Mouse (Mus musculus) CH12.LX (cell line): ENCODE measurements around the gene Ntrk3. TPM values are rescaled to one million over a fixed set of nuclear protein-coding genes. Genes with fewer than 3 reads are reported as not detected.

Source experiments
- DNase-seq: peaks from one replicate; pipeline ENCODE4 v3.0.0-alpha.2; 2013; ENCODE audit errors: extremely low read depth
- H3K27ac ChIP-seq: 2 replicates; pipeline ENCODE4 v1.5.1; 2012; ENCODE audit warnings: low read depth, mild to moderate bottlenecking, control low read depth, moderate library complexity; ENCODE audit not compliant: insufficient read depth
- H3K27me3 ChIP-seq: replicated peaks from 2 replicates; pipeline ENCODE3; 2012; ENCODE audit warnings: inconsistent platforms
- H3K36me3 ChIP-seq, 2 experiments: replicated peaks in 1 of 2; 2 replicates each; pipeline versions ENCODE3 to v1.6.1; 2012; ENCODE audit warnings: inconsistent platforms in 1 of 2, low read length in 1 of 2, mild to moderate bottlenecking in 1 of 2, mixed read lengths in 1 of 2, moderate library complexity in 1 of 2; ENCODE audit not compliant: control insufficient read depth in 1 of 2, insufficient read depth in 1 of 2
- H3K4me1 ChIP-seq, 2 experiments: 2 replicates each; pipeline ENCODE4 v1.6.1; 2012; ENCODE audit warnings: inconsistent platforms in 1 of 2, moderate library complexity in 1 of 2; ENCODE audit not compliant: insufficient read depth in 2 of 2, control insufficient read depth in 1 of 2
- H3K4me2 ChIP-seq: 2 replicates; pipeline ENCODE4 v1.6.1; 2012; ENCODE audit warnings: low read depth, mild to moderate bottlenecking, control low read depth; ENCODE audit not compliant: poor library complexity, insufficient read depth, severe bottlenecking
- H3K4me3 ChIP-seq, 3 experiments: fragments of 150-350 bp in 1 of 3; sonication (generic) in 1 of 3; replicated peaks in 1 of 3; 2 replicates each; pipeline versions ENCODE3 to v1.5.1; 2011 to 2012; ENCODE audit warnings: low read depth in 2 of 3, low read length in 2 of 3, mild to moderate bottlenecking in 2 of 3, moderate library complexity in 2 of 3, control low read depth in 1 of 3, improper control_type of control experiment in 1 of 3, inconsistent platforms in 1 of 3, mixed read lengths in 1 of 3; ENCODE audit not compliant: poor library complexity in 1 of 3
- H3K79me2 ChIP-seq: replicated peaks from 2 replicates; pipeline ENCODE4 v1.6.1; 2012; ENCODE audit warnings: mild to moderate bottlenecking, moderate library complexity; ENCODE audit not compliant: control insufficient read depth, poor library complexity, insufficient read depth, severe bottlenecking; ENCODE audit errors: extremely low read depth
- H3K9ac ChIP-seq: 2 replicates; pipeline ENCODE4 v1.6.1; 2012; ENCODE audit warnings: low read depth, mild to moderate bottlenecking, control low read depth, moderate library complexity; ENCODE audit not compliant: insufficient read depth
- H3K9me3 ChIP-seq: replicated peaks from 2 replicates; pipeline ENCODE3; 2012; ENCODE audit warnings: low read length, inconsistent platforms, mixed read lengths
- CTCF ChIP-seq, 2 experiments: IDR thresholded peaks in 1 of 2; conservative IDR thresholded peaks in 1 of 2; 2 replicates each; pipeline ENCODE4 v1.5.1; 2011 to 2012; ENCODE audit warnings: low read depth in 2 of 2, low read length in 2 of 2, improper control_type of control experiment in 1 of 2, inconsistent platforms in 1 of 2, mild to moderate bottlenecking in 1 of 2, moderate library complexity in 1 of 2
- ELF1 ChIP-seq: IDR thresholded peaks from 2 replicates; pipeline ENCODE4 v1.6.1; 2014; ENCODE audit warnings: low read depth, mild to moderate bottlenecking, inconsistent platforms, low read length, improper control_type of control experiment
- IRF4 ChIP-seq: IDR thresholded peaks from 2 replicates; pipeline ENCODE4 v1.6.1; 2014; ENCODE audit warnings: low read depth, mild to moderate bottlenecking, inconsistent platforms, low read length, improper control_type of control experiment
- JUN ChIP-seq: IDR thresholded peaks from 2 replicates; pipeline ENCODE4 v1.6.1; 2011; ENCODE audit warnings: low read depth, mild to moderate bottlenecking, low read length, improper control_type of control experiment, moderate library complexity; ENCODE audit not compliant: insufficient read depth
- KAT2A ChIP-seq: IDR thresholded peaks from 2 replicates; pipeline ENCODE4 v1.6.1; 2012; ENCODE audit warnings: low read length, improper control_type of control experiment, inconsistent platforms; ENCODE audit not compliant: insufficient replicate concordance
- MAZ ChIP-seq: IDR thresholded peaks from 2 replicates; pipeline ENCODE4 v1.6.1; 2012; ENCODE audit warnings: low read depth, mild to moderate bottlenecking, inconsistent platforms, low read length, improper control_type of control experiment, moderate library complexity
- MEF2A ChIP-seq: IDR thresholded peaks from 2 replicates; pipeline ENCODE4 v1.6.1; 2014; ENCODE audit warnings: low read depth, mild to moderate bottlenecking, inconsistent platforms, low read length, improper control_type of control experiment, borderline replicate concordance
- MXI1 ChIP-seq: IDR thresholded peaks from 2 replicates; pipeline ENCODE4 v1.6.1; 2011; ENCODE audit warnings: mild to moderate bottlenecking, low read depth, low read length, improper control_type of control experiment
- PAX5 ChIP-seq: IDR thresholded peaks from 2 replicates; pipeline ENCODE4 v1.6.1; 2012; ENCODE audit warnings: low read length, inconsistent platforms, mixed read lengths
- POLR2A ChIP-seq: IDR thresholded peaks from 2 replicates; pipeline ENCODE4 v1.6.1; 2011; ENCODE audit warnings: low read depth, mild to moderate bottlenecking, improper control_type of control experiment, low read length
- RAD21 ChIP-seq: IDR thresholded peaks from 2 replicates; pipeline ENCODE4 v1.6.1; 2011; ENCODE audit warnings: low read depth, mild to moderate bottlenecking, low read length, improper control_type of control experiment, moderate library complexity
- RCOR1 ChIP-seq: conservative IDR thresholded peaks from 2 replicates; pipeline ENCODE4 v1.6.1; 2012; ENCODE audit warnings: low read depth, mild to moderate bottlenecking, inconsistent platforms, low read length, improper control_type of control experiment
- SIN3A ChIP-seq: IDR thresholded peaks from 2 replicates; pipeline ENCODE4 v1.6.1; 2012; ENCODE audit warnings: low read length, improper control_type of control experiment, inconsistent platforms
- ZC3H11A ChIP-seq: IDR thresholded peaks from 2 replicates; pipeline ENCODE4 v1.6.1; 2012; ENCODE audit warnings: low read depth, mild to moderate bottlenecking, inconsistent platforms, low read length, improper control_type of control experiment
- ZKSCAN1 ChIP-seq: IDR thresholded peaks from 2 replicates; pipeline ENCODE4 v1.6.1; 2012; ENCODE audit warnings: low read depth, inconsistent platforms, low read length, improper control_type of control experiment, borderline replicate concordance
- ZNF384 ChIP-seq: IDR thresholded peaks from 2 replicates; pipeline ENCODE4 v1.6.1; 2012; ENCODE audit warnings: low read depth, low read length, improper control_type of control experiment, inconsistent platforms
- dilution Hi-C: fragments of 300-500 bp; cut with MboI; formaldehyde crosslinking; loops from 2 replicates; pipeline ENCODE4 v1.14.3; 2020; ENCODE audit warnings: low sequenced_read_pairs; ENCODE audit not compliant: extremely low pct_unique_long_range_greater_than_20kb, extremely low pct_ligation_motif_present
- in situ Hi-C: fragments of 300-500 bp; cut with MboI; formaldehyde crosslinking; loops from 3 replicates; pipeline ENCODE4 v1.14.3; 2019; ENCODE audit warnings: low sequenced_read_pairs, low pct_ligation_motif_present, low pct_unique_long_range_greater_than_20kb, mixed read lengths
- polyA plus RNA-seq: library from polyadenylated mRNA; unstranded; fragments of >175 nt; gene quantifications from 2 replicates; pipeline ENCODE4 v1.2.1, GENCODE M21; 2012; ENCODE audit warnings: low read depth; ENCODE audit not compliant: insufficient read length
- total RNA-seq, 2 experiments: library from RNA; depleted of rRNA; stranded (reverse); fragments of 300-350 nt in 1 of 2; fragments of >200 nt in 1 of 2; gene quantifications; 2 replicates each; pipeline ENCODE4 v1.2.3; 2012 to 2014

The Ntrk3 gene
- total and polyA plus RNA-seq, 3 experiments = 0.21 TPM; not detected in 2

DNA sequence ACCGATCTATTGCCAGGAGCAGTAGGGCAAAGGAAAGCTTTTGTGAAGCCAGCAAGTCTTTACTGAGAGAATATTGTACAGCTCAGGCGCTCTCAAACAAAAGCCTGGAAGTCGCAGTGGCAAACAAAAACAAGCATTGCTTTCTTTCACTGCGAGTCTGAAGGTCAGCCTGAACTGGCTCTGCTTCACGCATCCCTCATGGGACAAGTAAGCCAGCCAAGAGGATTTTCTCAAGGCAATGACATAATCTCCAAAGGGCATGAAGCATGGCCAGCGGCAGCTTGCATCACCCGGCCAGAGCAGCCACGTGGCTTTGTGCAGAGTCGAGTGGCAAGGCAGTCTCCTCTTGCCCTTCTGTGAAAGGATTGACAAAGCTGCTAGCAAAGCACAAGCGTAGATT, 79.8 kb downstream of the Ntrk3 start:
- no peak overlapping the region for H3K9ac ChIP-seq
- H3K27ac ChIP-seq = no peak overlapping the region
- H3K4me1 ChIP-seq = no peaks in the 10 kb centered on the region
- H3K36me3 ChIP-seq = no peaks in the 10 kb centered on the region
- no peak for DNase-seq
- peaks cover 86% of the 10 kb centered on the region for H3K27me3 ChIP-seq
- H3K4me2 ChIP-seq = no peak overlapping the region
- dilution Hi-C loops (no loop called here), in situ Hi-C loops (no loop called here)
- no peaks in the 10 kb centered on the region for H3K9me3 ChIP-seq
- no peaks in the 10 kb centered on the region for H3K79me2 ChIP-seq
- TF ChIP-seq POLR2A = no peak
- TF ChIP-seq RAD21 = no peak
- TF ChIP-seq KAT2A = no peak
- TF ChIP-seq CTCF (conservative IDR thresholded peaks at IDR 0.05 in 1 of 2, IDR thresholded peaks at IDR 0.05 in 1 of 2; ENCODE audit: low read depth in 2 of 2, low read length in 2 of 2) = no peak
- no peak for TF ChIP-seq RCOR1
- no peak for TF ChIP-seq ZC3H11A
- no peak for TF ChIP-seq ZKSCAN1
- TF ChIP-seq JUN = no peak
- no peak for TF ChIP-seq IRF4
- no peak for TF ChIP-seq ZNF384
- TF ChIP-seq PAX5 = no peak
- H3K4me3 ChIP-seq = no peak overlapping the region

- dilution Hi-C loops (no loop called here), in situ Hi-C loops (no loop called here)
- DNase-seq = no peak
- Histone ChIP-seq H3K4me3 (no peak overlapping the region), H3K4me2 (no peak overlapping the region), H3K27me3 (peaks cover 84% of the 10 kb centered on the region), H3K27ac (no peak overlapping the region), H3K9ac (no peak overlapping the region), H3K36me3 (no peaks in the 10 kb centered on the region), H3K9me3 (no peaks in the 10 kb centered on the region)
- TF ChIP-seq ELF1 (no peak), MXI1 (no peak), JUN (no peak), SIN3A (no peak), KAT2A (no peak), MEF2A (no peak)
- TF ChIP-seq, all 38 proteins: peak for 0
- Histone ChIP-seq H3K4me1 (no peaks in the 10 kb centered on the region), H3K79me2 (no peaks in the 10 kb centered on the region)
Measured at GRCm38 (mm10) chr7:78656181-78656580, 81.6 kb downstream of the Ntrk3 start.

DNA sequence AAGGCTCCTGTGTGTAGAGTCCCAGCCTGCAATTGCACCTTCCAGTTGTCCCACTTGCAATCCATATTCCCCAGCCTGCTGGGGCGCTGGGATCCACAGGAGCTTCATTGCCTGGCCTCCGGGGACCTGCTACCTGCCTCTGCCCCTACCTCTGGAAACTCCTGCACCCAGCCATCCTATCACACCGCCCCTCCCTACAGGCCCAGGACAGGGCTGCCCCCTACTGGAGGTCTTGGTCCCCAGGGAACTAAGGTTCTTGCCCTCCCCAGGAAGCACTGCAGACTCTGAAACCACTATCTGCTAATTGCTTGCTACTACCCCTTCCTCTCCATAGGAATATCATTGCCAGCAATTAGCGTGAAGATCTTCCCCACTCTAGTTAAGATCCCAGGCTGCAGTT, 84.1 kb downstream of the Ntrk3 start:
- Histone ChIP-seq H3K9ac (no peak overlapping the region), H3K27me3 (peaks cover 82% of the 10 kb centered on the region), H3K79me2 (no peaks in the 10 kb centered on the region), H3K4me1 (no peaks in the 10 kb centered on the region), H3K9me3 (no peaks in the 10 kb centered on the region), H3K36me3 (no peaks in the 10 kb centered on the region), H3K4me2 (no peak overlapping the region), H3K27ac (no peak overlapping the region), H3K4me3 (no peak overlapping the region)
- dilution Hi-C loops (no loop called here), in situ Hi-C loops (no loop called here)
- TF ChIP-seq MAZ (no peak), CTCF (conservative IDR thresholded peaks at IDR 0.05 in 1 of 2, IDR thresholded peaks at IDR 0.05 in 1 of 2; ENCODE audit: low read depth in 2 of 2, low read length in 2 of 2) (peak in 1 of 2 experiments; percentile 13; a peak in 1 of 4 replicates)
- no peak for DNase-seq
